Mouse (Mus musculus) left cerebral cortex, adult 18-20 months (tissue): ENCODE results near the gene Scd4. TPM values are rescaled to one million over a fixed set of nuclear protein-coding genes. Genes with fewer than 3 reads are reported as not detected.
"Not testable (repeated sequence)": the region's sequence is repeated elsewhere in the genome, so short reads cannot be mapped to it uniquely, and the experiment has no call there.

ENCODE experiments used
- DNase-seq, 2 experiments: peaks; one replicate each; pipeline ENCODE4 v3.0.0; 2021 to 2022; ENCODE audit warnings: low spot score in 2 of 2, mixed read lengths in 1 of 2
- total RNA-seq, 2 experiments: library from RNA; stranded (reverse); gene quantifications; 2 replicates each; pipeline ENCODE4 v1.2.3; 2021

Gene Scd4
- total RNA-seq, 2 experiments from 2014 or later = 2.2 to 2.7 TPM

DNA sequence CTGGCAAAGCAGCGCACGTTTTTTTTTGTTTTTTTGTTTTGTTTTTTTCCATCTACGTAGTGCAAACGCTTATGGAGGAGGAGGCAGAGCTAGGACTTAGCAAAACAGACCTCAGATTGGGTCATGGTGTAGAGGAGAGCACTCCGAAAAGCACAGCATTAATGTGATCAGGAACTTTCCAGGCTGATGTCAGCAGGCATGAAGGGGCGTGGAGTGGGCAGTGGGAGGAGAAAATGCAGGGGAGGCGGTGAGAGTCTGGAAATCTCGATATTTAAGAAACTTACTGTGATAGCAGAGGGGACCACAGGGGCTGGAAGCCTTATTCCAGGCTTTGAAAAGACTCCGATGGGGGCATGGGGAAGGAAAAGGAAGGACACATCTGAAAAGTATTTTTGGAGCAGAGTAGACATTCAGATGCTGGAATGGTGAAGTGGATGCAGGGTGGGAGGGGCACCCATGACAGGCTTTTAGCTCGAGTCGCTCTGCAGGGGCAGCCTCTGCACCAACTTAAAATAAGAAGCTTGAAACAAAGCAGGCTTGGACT is 17.9 kb upstream of the Scd4 start:
- DNase-seq = peak in 1 of 2 experiments; percentile 69

DNA sequence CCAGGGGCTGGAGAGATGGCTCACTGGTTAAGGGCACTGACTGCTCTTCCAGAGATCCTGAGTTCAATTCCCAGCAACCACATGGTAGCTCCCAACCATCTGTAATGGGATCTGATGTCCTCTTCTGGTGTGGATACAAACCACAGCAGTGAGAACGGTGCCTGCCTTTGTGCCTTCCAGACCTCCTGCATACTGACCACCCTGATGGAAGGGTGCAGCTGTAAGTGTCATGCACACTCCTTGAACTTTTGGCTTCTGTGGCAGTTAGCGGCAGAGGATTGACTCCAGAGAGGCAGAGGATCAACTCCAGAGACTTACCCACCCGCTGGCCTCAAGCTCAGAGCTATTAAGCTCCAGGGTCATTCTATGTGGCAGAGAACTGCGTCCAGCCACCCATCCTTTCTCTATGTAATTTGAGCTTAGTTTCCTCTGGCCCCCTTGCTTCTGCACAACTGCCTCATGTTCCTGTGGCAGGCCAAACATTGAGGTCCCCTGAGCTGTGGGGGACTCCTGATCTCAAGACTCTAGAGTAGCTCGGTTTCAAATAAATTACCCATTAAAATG is 16.1 kb upstream of the Scd4 start:
- DNase-seq = no peak

DNA sequence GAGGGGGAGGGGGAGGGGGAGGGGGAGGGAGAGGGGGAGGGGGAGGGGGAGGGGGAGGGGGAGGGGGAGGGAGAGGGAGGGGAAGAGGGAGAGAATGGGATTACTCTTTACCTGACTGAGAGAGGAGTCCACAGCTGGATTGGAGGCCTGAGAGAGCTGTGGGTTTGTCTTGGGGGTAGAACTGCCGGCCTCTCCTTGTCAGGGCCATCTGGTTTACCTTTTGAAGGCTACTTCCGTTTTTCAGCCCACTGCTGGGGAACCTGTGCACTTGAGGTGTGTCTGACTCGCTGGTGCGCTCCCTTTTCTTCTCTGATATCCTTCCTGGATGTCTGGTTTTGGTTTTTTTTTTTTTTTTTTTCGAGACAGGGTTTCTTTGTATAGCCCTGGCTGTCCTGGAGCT is 15.5 kb upstream of the Scd4 start:
- no peak for DNase-seq

DNA sequence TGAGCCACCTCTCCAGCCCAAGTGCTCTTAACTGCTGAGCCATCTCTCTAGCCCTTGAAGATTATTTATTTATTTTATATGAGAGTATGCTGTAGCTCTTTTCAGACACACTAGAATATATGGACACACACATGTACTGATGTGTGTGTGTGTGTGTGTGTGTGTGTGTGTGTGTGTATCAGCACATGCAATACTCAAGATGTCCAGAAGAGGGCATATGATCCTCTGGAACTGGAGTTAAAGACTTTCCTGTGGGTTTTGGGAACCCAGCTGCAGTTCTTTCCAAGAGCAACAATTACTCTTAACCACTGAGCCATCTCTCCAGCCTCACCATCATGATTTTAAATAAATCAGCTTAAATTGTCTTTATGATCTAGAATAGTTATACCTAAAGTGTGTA is 14.3 kb upstream of the Scd4 start:
- no peak for DNase-seq

DNA sequence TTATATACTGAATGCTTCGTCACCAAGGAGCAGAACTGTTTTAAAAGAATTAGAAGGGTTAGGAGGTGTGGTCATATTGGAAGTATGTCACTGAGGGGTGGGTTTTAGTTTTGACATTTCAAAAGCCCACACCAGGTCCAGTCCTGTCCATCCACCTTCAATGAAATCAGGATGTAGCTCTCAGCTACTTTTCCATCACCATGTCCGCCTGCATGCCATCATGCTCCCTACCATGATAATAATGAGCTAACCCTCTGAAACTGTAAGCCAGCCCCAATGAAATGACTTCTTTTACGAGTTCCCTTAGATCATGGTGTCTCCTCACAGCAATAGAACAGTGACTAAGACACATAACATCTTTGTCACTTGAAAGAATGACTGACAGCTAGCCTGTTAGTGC is 12.6 kb upstream of the Scd4 start:
- no peak for DNase-seq

DNA sequence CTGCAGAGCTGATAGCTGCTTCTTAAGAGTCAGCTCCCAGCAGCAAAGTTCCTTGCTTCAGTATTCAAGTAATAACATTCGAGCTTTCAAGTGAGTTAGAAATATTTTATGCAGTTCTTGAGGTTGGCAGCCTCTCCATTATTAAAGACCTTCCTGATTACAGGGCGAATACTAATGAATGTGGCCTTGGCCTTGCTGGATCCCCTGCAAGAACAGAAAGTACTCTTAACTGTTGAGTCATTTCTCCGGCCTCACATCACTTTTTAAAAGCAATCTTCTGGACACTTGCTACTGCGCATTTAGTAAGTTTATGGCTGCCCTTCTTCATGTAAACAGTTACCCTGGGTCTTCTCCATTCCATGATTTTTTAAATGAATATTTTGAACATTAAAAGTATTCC is 11.7 kb upstream of the Scd4 start:
- no peak for DNase-seq

DNA sequence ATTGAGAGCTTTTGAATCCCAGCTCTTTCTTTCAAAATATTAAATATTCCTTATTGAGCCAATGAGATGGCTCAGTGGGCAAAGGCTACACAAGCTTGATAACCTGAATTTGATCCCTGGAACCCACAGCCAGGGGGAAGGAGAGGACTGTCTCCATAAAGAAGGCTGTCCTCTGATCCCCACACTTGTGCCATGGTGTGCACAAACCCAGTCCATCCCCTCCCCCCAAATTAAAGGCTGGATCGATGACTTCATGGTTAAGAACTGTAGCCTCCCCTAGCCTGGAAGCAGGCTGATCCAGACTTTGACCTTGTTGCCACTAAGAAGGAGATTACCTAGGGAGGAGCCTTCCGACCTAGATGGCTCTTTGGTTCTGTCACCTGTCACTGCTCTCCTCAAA is 11.3 kb upstream of the Scd4 start:
- no peak for DNase-seq

DNA sequence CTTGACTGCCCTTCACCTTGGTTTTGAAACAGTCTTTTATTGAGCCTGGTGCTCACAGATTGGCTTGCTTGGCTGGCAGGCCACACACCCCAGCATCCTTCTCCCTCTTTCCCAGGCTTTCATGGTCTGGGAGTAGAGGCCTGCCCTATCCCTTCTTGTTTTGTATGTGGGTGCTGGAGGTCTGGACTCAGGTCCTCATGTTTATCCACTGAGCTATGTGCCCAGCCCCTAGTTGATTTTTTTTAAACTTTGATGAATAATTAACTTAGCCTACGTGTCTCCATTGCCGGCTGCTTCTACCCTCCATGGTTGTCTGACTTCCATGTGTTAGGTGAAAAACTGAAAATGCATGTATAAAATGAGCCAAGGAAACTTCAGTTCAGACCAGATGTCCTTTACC is 3.3 kb upstream of the Scd4 start:
- DNase-seq = no peak

DNA sequence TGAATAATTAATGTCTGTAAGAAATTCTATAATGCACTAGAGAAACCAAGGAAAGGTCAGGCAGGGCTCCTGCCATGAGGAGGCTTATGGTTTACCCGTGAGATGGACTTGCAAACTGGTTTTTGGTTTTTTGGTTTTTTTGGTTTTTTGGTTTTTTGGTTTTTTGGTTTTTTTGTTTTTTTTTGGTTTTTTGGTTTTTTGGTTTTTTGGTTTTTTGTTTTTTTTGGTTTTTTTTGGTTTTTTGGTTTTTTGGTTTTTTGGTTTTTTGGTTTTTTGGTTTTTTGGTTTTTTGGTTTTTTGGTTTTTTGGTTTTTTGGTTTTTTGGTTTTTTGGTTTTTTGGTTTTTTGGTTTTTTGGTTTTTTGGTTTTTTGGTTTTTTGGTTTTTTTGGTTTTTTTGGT is 1.8 kb upstream of the Scd4 start:
- not testable (repeated sequence) for DNase-seq

DNA sequence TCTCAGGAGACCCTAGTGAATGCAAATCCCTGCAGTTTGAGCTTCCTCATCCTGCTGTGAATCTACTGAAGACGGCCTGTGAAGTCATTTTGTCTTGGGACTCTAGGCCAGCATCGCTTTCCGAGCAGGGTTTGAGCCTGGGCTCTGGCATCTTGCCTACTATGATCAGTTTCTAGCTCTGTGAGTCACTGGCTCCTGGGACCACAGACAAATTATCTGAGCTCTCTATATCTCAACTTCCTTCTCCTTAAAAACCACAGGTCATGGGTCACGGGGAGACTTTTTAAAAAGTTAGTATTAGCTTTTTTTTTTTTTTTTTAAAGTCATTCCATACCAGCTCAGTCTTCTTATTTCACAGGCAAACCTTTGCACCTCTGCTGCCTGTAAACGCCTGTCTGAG is 981 bp upstream of the Scd4 start:
- no peak for DNase-seq

DNA sequence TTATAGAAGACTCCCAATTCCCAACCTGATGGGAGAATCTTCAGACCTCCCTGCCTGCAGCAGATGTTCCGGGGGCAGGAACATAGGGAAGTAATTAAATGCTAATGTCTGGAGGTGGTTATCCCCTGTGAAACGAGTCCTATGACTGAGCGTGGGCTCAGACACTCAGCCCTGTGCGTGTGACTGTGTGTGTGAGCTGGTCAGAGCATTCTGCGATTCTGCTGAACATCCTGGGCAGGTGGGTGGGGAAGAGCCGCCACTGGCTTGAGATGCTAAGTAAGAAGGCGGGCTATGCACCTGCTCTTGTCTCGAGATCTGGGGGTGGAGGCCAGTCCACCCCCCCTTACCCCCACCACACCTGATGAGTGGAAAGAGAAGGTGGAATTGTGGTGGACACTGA is 566 bp upstream of the Scd4 start:
- peak; percentile 70 to 86 for DNase-seq

DNA sequence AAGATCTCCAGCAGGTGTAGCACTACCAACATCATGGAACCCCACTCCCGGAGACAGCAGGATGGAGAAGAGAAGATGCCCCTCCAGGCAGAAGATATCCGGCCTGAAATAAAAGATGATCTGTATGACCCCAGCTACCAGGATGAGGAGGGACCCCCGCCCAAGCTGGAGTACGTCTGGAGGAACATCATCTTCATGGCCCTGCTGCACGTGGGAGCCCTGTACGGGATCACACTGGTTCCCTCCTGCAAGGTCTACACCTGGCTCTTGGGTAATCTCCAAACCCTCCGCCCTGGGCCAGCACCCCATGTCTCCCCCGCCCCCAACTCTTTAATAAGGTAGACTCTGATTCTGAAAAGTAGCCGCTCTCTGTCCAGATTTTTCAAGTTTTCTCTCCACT is 1.1 kb downstream of the Scd4 start:
- DNase-seq = no peak

DNA sequence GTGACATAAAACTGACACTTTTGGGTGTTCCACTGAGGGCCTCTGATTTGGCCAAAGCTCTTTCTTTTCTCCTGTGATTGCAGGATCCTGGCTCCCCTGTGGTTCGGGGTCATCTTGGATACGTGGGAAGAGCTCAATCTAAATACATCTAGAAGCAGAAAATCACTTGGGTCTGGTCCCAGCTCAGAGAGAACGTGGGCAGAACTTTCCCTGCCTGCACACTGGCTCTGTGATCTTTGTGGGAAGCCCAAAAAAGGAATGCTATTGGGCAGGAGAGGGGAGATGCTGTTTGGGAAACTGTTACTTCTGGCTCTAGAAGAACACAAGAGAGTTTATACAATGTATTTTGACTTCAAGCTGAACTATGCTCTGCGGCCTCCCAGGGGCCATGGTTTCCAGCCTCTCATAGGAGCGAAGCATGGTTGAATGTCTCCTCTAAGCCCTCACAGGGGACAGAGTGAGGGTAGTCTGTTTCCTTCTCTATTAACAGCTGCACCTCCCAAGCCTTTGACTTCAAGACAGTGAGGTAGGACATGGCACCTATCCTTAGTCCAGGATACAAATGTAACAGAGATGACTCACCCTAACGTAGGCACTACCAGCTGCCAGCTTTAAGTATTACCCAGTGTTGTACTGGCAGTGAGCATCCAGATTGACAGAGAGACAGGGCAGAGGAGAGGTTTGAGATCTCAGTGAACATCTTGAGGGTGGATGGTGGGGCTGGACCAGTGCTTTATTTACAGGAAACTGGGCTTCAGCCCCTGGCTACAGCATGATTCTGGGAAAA is 3.2 kb downstream of the Scd4 start:
- peak; percentile 33 to 70 for DNase-seq

DNA sequence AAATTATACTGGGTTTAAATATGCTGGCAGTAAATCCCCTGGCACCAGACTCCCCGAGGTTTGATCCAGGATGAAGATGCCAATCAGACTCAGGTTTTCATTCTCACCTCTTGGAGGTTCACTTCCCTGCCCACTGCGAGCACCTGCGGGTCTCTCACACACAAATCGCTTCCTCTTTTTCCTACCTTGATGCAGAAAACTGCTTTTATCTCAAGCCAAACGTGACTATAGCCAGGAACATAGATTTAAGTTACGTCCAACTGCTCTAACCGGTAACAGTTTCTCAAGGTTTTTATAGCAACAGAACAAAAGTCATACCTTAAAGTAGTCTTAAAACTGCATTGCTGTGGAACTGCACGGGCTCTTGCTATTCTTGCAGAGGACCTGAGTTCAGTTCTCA is 16.8 kb downstream of the Scd4 start:
- DNase-seq = no peak

DNA sequence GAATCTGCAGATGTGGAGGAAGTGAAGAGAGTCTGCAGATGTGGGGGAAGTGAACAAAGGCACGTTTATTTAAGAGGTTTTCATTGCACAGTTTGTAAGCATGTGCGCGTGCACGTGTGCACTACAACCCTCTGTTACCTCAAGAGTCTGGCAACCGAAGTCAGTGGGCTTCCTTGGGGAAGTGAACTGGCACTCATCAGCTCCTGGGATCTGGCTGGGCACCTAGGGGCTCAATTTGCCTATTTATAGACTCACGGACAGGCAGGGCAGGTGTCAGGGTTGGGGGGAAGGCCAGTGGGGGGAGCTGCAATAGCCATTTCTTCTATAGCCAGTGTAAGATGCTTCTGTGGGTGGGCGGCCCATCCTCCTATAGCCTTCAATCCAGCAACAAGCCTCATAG is 18.9 kb downstream of the Scd4 start:
- DNase-seq = no peak

DNA sequence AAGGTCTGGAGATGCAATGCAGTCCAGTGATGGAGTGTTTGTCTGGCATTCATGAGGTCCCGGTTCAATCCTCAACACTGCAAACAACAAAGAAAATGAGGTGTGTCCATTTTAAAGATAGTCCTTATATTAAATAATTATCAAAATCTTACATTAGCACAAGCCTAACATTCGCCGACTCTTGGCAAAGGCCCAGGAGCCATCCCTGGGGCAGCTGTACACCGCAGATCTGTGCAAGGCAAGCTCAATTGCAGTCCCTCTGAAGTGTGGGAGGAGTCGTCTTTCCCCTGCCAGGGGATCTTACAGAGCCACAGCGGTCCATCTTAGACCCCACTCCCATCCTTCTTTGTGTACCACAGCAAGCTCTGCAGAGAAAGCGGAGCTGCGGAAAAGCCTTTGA is 25.8 kb downstream of the Scd4 start:
- DNase-seq = no peak

DNA sequence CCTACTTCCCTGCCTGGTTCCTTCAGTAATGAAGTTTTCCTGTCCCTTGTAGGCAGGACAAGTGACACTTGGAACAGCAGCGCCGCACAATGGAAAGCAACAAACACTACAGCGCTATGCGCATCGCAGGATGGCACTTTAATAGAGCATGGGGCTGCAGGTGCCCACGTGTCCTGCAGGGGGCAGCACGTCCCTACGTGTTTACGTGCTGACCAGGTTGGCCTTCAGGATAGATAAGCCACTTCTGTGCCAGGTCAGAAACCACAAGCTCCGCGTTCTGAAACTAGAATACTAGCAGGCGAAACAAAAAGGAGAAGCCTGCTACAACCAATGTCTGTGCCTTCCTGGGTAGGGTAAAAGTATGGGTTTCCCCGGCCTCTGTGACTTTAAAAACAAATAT is 30.6 kb downstream of the Scd4 start:
- peak; percentile 63 to 74 for DNase-seq

DNA sequence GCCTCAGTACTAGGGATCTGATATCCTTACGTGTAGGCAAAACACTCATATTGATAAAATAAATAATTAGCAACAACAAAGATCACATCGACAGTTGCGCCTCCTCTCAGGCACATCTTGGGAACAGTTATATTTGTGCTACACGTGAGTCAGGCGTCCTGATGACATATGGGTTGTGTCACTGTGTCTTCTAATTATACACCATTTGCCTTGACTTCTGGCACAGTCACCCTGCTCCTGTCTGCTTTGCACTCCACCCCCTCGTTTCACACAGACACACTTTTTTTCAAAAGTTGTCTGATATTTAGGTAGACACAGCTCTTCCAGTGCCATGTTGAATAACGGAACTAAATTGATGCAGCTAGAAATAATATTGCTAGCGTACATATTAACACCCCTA is 31.1 kb downstream of the Scd4 start:
- DNase-seq = no peak

DNA sequence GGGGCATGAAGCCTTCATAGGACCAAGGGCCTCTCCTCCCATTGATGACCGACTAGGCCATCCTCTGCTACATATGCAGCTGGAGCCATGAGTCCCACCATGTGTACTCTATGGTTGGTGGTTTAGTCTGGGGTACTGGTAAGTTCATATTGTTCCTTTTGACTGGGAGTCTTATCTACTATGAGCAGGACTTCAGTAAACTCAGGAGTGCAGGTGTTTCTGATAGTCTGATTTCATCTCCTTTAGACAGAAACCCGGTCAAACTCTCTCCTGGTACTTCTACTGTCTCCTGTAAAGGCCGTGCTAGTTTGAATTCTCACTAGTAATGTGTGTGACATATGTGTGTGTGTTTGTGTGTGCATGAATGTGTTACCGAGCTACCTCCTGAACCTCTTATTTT is 32.8 kb downstream of the Scd4 start:
- no peak for DNase-seq

DNA sequence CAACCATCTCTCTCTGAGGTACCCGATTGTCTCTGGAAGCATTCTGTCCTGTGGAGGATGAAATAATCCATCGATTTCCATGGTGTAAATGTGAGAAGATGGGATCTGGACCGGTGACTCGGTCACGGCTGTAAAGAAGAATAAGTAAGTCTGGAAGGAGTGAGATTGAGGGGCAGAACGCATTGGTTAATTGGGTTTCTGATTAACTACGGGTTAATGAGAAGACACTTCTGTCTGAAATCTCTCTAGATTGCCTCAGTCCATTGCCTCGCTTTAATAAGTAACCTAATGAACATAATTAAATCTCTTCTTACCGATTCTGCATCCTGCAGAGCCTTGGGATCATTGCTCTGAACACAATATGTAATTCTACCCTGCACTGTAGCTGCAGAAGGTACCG is 34.2 kb downstream of the Scd4 start:
- DNase-seq = not testable (repeated sequence)

DNA sequence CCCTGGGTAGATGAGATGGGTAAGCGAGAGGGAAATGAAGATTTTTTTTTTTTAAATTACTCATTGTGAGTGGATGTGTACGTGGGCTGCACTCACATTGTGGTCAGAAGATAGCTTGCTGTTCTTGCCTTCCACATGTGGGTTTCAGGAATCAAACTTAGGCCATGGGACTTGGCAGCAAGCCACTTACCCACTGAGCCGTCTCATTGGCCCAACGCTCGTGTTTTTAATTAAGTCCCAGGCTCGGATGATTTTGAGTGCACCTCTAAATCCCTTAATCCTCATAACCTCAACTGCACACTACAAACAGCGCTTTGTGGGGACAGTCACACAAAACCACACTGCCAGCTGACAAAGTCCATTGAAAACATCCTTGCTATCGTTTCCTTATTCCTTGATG is 36.5 kb downstream of the Scd4 start:
- DNase-seq = no peak

DNA sequence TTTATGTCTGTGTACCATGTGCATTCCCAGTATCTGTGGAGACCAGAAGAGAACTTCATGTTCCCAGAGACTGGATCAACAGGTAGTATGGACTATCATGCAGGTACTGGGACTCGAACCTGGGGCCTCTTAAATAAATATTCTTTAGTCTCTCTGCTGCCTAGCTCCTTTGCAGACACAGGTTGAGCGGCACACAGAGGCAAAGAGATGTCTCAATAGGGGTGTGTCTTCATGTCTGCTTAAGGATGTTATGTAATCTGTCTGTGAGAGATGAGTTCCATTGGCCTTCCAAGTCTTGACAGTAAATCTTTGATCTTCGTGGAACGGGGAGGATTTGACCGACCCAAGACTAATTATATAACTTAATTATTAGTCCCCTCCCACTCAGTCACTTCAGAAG is 37.3 kb downstream of the Scd4 start:
- DNase-seq = no peak

DNA sequence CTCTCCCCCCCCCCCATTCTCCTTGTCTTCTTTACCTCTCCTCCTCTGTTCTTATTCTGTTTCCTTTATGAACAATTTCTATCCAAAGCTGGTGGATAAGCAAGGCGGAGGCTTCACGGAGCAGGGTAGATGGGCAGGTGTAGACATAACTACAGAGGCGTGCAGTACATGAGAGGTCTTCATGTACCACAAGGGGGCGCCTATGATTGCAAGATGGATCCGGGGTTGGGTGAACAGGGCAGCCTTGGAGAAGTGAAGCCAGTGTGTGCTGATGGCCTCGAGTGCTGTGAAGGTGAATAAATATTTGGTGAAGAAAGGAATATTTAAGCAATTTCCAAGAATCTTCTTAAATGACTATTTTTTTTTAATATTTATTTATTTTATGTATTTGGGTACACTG is 40.1 kb downstream of the Scd4 start:
- DNase-seq = peak; percentile 67 to 87
